Mouse (Mus musculus) lung, postnatal 36 days (tissue): ENCODE data around the gene Atp1a2.
A peak's percentile ranks its signal among the peaks of the same experiment; 100 is the strongest.

ENCODE experiments used
- DNase-seq: peaks from one replicate; pipeline ENCODE4 v3.0.0; 2022; ENCODE audit warnings: mixed read lengths

Atp1a2 gene

GRCm38 (mm10) chr1:172323801-172324359, 26.0 kb upstream of the Atp1a2 start:
- no peak for DNase-seq

DNA sequence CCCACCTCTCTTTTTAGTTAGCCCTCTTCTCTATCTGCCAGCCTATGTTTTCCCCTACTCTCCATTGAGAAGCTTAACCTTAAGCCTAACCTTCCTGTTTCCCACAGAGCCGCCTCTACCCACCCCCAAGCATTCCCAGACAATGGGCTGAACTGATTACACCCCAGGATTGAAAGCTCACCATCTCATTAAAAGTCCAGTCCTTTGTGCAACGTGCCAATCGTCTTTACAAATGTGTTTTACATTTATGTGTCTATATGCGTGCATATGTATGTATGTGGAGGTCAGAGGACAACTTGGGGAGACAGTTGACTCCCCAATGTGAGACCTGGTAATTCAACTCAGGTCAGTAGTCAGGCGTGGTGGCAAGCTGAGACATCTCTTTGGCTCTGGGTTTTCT, 25.4 kb upstream of the Atp1a2 start:
- DNase-seq, result no peak

DNA sequence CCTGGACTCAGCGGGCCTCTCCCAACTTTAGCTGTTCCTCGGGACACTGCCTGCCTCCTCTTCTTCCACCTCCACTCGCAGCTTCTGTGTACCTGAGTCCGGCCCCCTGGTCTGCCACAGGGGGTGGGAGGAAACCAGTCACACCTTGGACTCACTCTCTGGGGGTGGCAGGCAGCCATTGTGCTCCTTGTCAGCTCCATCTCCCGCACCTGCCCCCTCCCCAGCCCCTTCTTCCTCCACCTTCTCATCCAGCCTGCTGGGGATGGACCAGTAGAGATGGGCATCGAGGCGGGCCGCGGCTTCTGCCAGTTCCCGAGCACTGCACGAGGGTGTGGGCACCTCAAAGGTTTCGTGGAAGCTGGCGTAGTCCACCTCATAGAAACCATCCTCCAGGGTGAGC, 24.9 kb upstream of the Atp1a2 start:
- no peak for DNase-seq

DNA sequence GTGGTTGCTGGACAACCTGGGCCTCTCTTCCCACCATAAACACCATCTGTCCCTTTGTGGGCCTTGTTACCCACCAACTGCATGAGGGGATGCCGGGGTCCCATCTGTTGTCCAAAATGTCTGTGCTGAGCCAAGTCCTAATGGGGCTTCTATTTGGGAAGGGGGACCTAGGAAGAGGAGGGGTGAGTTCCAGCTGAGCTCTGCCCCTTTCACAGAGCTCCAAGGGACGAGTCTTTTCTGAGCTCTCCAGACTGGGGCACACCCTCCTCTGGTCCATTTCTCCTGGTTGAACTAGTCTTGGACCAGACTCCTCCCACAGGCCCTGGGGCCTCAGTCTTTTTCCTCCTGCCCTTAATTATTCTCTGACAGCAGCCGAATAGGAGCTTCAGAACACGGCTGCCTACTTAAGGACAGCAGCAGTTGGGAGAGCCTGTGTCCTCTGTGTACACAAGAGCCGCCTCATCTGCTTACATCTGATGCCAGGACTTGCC, 22.1 kb upstream of the Atp1a2 start:
- no peak for DNase-seq

- DNase-seq, result no peak
Measured at GRCm38 (mm10) chr1:172319346-172319745, 21.5 kb upstream of the Atp1a2 start.

- DNase-seq, result no peak
Measured at GRCm38 (mm10) chr1:172318424-172319035, 20.7 kb upstream of the Atp1a2 start.

DNA sequence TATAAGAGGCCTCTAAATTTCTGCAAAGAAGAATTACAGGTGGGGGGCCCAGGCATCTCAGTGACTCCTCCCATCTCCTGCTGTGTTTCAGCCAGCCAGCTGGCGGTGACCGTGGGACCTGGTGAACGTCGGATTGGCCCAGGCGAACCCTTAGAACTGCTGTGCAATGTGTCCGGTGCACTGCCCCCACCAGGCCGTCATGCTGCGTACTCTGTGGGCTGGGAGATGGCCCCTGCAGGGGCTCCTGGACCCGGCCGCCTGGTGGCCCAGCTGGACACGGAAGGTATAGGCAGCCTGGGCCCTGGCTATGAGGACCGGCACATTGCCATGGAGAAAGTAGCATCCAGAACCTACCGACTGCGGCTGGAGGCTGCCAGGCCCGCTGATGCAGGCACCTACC, 20.1 kb upstream of the Atp1a2 start:
- DNase-seq, result no peak

- no peak for DNase-seq
Measured at GRCm38 (mm10) chr1:172317431-172317830, 19.6 kb upstream of the Atp1a2 start.

DNA sequence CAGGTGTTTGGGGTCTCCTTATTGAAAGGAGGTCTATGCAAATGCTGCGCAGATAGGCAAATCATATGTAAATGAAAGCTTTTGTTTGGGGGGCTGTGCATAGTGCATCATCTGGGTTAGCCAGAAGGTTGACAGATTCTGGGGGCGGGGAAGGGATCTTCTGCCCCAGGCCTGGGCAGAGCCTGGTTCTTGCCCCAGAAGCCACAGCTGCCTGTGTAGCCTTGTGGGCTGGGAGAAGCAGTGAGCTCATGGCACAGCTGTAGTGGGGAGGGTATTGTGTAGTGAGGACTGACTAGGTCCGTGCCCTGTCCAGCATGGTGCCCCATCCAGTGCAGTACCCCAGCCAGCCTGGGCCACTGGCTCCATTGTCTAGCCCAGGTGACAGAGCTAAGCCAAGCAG, 17.0 kb upstream of the Atp1a2 start:
- DNase-seq, result no peak

GRCm38 (mm10) chr1:172313613-172314411, 15.9 kb upstream of the Atp1a2 start:
- DNase-seq, result no peak

DNA sequence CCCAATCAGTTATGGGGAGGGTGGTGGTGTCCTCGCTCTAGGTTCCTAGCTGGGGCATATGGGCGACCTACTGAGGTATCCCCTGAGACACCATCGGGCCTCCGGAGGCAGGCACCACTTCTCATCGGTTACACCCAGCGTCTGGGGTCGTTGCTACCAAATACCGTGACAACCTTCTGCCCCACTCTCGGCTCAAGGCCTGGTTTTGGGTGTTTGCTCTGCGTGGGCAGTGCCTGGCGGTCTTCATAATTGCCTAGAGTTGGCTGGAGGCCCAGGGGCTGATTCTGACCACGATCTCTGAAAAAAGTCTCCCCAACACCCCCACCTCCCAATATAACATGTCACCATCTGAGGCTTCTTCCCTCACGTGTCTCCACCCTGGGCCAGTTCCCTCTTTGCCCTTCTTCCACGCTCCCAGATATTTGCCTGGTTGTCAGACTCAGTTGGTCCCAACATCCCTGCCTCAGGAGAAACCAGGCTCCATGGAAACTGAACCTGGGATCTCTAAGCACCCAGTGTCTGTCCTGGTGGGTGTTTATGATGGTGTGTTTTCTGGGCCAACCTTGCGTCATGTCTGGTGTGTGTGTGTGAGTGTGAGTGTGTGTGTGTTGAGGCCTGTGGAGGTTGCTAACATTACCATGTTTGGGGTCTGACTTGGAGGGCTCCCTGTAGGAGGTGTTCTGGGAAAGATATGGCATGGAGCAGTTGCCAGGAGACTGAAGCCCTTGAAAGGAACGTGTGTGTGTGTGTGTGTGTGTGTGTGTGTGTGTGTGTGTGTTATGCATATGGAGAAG, 15.1 kb upstream of the Atp1a2 start:
- DNase-seq, result no peak

GRCm38 (mm10) chr1:172311921-172312767, 14.3 kb upstream of the Atp1a2 start:
- peak; percentile 94 for DNase-seq

- DNase-seq, result peak; percentile 89
Measured at GRCm38 (mm10) chr1:172311248-172311906, 13.5 kb upstream of the Atp1a2 start.

- peak; percentile 97 for DNase-seq
Measured at GRCm38 (mm10) chr1:172309699-172310398, 12.0 kb upstream of the Atp1a2 start.

DNA sequence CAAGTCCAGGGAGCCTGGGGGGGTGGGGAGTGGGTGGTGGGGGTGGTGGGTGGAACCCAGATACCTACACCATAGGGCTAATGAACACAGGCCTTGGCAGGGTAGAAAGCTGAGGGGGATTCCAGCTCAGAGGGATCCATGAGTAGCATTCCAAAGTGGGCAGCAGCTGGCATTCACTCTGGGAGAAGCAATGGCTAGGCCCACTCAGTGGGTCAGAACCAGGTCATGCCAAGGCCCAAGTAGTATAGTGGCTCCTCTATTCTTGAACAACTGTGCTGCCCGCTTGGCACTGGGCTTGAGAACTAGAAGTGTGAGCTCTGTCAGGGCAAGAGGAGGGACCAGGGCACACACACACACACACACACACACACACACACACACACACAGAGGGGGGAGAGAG, 10.5 kb upstream of the Atp1a2 start:
- DNase-seq, result no peak

DNA sequence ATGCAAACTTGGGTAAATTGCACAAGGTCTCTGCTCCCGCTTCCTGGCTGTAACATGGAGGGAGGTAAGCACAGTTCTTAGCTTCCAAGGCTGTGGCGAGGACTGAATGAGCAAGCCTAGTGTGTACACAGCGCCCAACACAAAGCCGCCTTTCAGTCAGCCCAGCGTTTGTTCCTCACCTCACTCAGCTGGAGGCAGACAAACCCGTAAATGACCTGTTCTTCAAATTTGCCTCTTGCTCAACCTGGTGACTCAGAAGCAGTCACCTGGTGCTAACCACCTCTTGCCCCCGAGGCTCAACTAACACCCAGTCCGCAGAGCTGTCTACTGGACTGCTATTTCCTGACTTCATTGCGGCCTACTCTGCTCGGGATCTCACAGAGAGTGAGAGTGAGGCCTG, 10.1 kb upstream of the Atp1a2 start:
- peak; percentile 59 for DNase-seq

DNA sequence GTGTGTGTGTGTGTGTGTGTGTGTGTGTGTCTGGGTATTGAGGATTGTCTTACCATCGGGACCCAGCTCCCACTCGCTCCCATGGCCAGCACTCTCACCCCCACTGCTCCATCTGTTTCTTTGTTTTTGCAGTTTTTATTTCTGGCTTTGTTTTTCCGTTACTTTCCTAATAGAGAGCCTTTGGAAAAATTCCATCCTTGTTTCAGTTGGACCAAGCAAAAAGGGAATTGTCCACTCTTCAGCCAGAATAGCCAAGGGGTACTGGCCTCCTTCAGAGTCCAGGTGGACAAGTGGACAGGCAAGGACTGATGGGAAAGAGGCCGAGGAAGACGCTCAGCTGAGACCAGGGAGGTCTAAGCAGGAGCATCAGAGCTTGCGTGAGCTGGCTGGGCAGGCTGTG, 9.0 kb upstream of the Atp1a2 start:
- DNase-seq, result no peak

- no peak for DNase-seq
Measured at GRCm38 (mm10) chr1:172306196-172306595, 8.3 kb upstream of the Atp1a2 start.

DNA sequence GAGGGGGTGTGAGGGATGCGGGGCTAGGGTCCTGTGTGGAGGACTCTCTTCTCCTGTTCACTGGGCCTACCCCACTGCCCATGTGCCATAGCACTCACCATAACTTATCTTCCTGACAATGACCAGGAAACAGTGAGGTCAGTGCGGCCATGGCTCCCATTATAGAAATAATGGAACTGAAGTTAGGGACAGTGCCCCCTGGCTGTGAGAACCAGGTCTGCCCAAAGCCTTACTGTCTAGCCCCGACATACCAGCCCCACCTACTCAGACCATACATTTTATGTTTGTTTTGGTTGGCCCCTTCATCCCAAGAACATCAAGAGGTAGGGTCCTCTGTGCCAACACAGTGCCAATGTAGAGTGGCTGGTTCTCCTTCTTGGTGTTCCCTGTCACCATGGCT, 7.8 kb upstream of the Atp1a2 start:
- DNase-seq, result no peak

DNA sequence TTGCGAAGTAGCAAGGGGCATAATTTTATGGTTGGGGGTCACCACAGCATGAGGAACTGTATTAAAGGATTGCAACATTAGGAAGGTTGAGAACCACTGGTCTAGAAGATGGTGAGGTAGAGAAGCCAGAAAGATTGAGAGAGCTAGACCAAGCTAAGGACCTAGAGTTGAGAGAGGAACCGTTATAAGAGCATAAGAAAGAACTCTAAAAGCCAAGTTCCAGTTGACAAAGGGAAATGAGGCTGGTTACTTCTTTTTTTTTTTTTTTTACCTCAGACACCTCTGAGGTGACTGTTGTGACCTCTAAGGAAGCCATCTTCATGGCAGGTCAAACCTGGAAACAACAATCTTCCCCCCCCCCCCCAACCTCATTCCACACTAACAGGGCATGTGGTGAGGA, 7.3 kb upstream of the Atp1a2 start:
- no peak for DNase-seq

- no peak for DNase-seq
Measured at GRCm38 (mm10) chr1:172304443-172304842, 6.6 kb upstream of the Atp1a2 start.
